Mouse (Mus musculus): Measurements from ENCODE around the gene Pigs. TPM values are rescaled to one million over a fixed set of nuclear protein-coding genes. Genes with fewer than 3 reads are reported as not detected.
A peak's percentile ranks its signal among the peaks of the same experiment; 100 is the strongest.

Gene Pigs
- polyA plus RNA-seq, 1 experiment, result 69.1 TPM

- no peaks in the 10 kb centered on the region; the same call in 1 of the 2 replicates for H3K4me1 ChIP-seq (ENCODE audit: control insufficient read depth, insufficient read depth, low read length)
Observed at GRCm38 (mm10) chr11:78346326-78347069, 18.3 kb downstream of the Pigs start.

GRCm38 (mm10) chr11:78347070-78347754, 19.0 kb downstream of the Pigs start:
- no peak overlapping the region for H3K27ac ChIP-seq (ENCODE audit: insufficient read depth, low read depth, low read length)
- no peak overlapping the region for H3K4me3 ChIP-seq (ENCODE audit: insufficient read depth, low read depth, low read length)
- H3K27me3 ChIP-seq (replicated peaks; ENCODE audit: control insufficient read depth, insufficient read depth, low read length), result no peaks in the 10 kb centered on the region
- TF ChIP-seq CTCF (conservative IDR thresholded peaks at IDR 0.05; ENCODE audit: insufficient read depth, insufficient read length, low read depth, low read length) (peak; percentile 88), POLR2A (IDR thresholded peaks at IDR 0.05; ENCODE audit: low read depth, low read length) (no peak)
- 88% methylated on average over 10 of the region's 10 CpGs for WGBS
- peak; percentile 72 for DNase-seq
- no peaks in the 10 kb centered on the region; the same call in 1 of the 2 replicates for H3K4me1 ChIP-seq (ENCODE audit: control insufficient read depth, insufficient read depth, low read length)
- H3K36me3 ChIP-seq (ENCODE audit: control insufficient read depth, insufficient read depth, low read length), result no peaks in the 10 kb centered on the region

More at GRCm38 (mm10) chr11:78346326-78347069, 18.3 kb downstream of the Pigs start:
- no peak for DNase-seq
- H3K4me3 ChIP-seq (ENCODE audit: insufficient read depth, low read depth, low read length), result no peak overlapping the region
- no peaks in the 10 kb centered on the region for H3K36me3 ChIP-seq (ENCODE audit: control insufficient read depth, insufficient read depth, low read length)
- no peaks in the 10 kb centered on the region for H3K27me3 ChIP-seq (replicated peaks; ENCODE audit: control insufficient read depth, insufficient read depth, low read length)
- H3K27ac ChIP-seq (ENCODE audit: insufficient read depth, low read depth, low read length), result no peak overlapping the region
- TF ChIP-seq POLR2A (IDR thresholded peaks at IDR 0.05; ENCODE audit: low read depth, low read length), result no peak
- TF ChIP-seq CTCF (conservative IDR thresholded peaks at IDR 0.05; ENCODE audit: insufficient read depth, insufficient read length, low read depth, low read length), result no peak
- WGBS, result 83% methylated on average over 6 of the region's 6 CpGs

- 87% methylated on average over 9 of the region's 9 CpGs for WGBS
- Histone ChIP-seq H3K27me3 (replicated peaks; ENCODE audit: control insufficient read depth, insufficient read depth, low read length) (no peaks in the 10 kb centered on the region), H3K36me3 (ENCODE audit: control insufficient read depth, insufficient read depth, low read length) (no peaks in the 10 kb centered on the region), H3K27ac (ENCODE audit: insufficient read depth, low read depth, low read length) (no peak overlapping the region), H3K4me3 (ENCODE audit: insufficient read depth, low read depth, low read length) (no peak overlapping the region), H3K4me1 (ENCODE audit: control insufficient read depth, insufficient read depth, low read length) (no peaks in the 10 kb centered on the region; the same call in 1 of the 2 replicates)
- no peak for TF ChIP-seq CTCF (conservative IDR thresholded peaks at IDR 0.05; ENCODE audit: insufficient read depth, insufficient read length, low read depth, low read length)
- TF ChIP-seq POLR2A (IDR thresholded peaks at IDR 0.05; ENCODE audit: low read depth, low read length), result no peak
- no peak for DNase-seq
Observed at GRCm38 (mm10) chr11:78347908-78348307, 19.7 kb downstream of the Pigs start.

DNA sequence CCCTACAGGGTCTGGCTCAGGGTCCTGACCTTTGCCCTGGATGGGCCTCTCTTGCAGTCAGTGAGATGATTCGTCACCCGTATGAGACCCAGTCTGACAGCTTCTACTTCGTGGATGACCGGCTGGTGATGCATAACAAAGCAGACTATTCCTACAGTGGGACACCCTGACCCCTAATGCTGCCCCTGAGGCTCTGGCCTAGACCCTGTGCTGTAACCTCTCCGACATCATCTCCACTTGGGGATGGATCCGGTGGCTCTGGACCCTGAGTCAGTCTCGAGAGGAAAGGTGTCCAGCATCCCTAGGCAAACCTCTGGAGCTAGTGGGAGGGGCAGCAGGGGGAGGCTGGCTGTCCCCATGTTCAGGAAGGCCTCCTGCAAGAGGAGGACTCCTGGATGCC, 20.3 kb downstream of the Pigs start:
- no peaks in the 10 kb centered on the region; the same call in 1 of the 2 replicates for H3K4me1 ChIP-seq (ENCODE audit: control insufficient read depth, insufficient read depth, low read length)
- no peak for TF ChIP-seq CTCF (conservative IDR thresholded peaks at IDR 0.05; ENCODE audit: insufficient read depth, insufficient read length, low read depth, low read length)
- TF ChIP-seq POLR2A (IDR thresholded peaks at IDR 0.05; ENCODE audit: low read depth, low read length), result no peak
- no peak overlapping the region for H3K27ac ChIP-seq (ENCODE audit: insufficient read depth, low read depth, low read length)
- no peaks in the 10 kb centered on the region for H3K27me3 ChIP-seq (replicated peaks; ENCODE audit: control insufficient read depth, insufficient read depth, low read length)
- 76% methylated on average over 7 of the region's 7 CpGs for WGBS
- H3K36me3 ChIP-seq (ENCODE audit: control insufficient read depth, insufficient read depth, low read length), result no peaks in the 10 kb centered on the region
- DNase-seq, result no peak
- no peak overlapping the region for H3K4me3 ChIP-seq (ENCODE audit: insufficient read depth, low read depth, low read length)

DNA sequence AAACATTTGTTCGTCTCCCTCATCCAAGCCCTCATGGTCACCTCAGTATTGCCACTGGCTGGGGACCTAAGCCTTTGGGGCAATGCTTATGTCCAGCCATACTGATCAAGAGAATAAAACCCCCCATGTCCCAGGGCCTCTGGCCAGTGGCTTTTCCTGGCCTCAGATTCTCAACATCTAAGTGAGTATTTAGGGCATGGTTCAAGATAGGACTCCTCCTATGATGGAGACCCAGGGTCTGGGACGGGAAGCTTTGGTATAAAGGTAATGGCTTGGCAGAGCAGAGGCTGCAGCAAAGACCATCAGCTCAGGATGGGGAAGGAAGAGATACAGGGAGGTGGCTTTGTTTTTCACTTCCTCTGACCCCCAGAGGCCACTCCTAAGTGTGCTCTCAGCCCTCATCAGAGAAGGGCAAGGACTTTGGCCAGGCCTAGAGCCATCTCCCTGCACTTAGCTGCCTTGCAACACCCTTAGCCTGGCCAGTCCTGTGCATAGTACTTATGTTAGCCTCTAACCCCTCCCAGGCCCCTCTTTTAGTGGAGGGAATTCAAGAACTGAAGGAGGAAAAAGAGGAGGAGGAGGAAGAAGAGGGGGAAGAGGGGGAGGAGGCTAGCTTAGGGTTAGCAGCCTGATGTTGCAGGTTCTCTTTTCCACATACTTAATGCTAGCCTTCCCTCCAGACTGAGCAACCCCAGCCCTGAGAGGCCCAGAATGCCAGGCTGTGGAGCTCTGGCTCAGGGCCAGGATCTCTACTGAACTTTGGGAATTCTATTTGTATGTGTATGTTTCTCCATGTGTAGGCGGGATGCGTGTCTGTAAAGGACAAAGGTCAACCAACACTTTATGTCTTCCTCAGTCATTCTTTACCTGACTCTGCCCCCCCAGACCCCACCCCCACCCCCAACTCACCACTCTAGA, 21.5 kb downstream of the Pigs start:
- Histone ChIP-seq H3K27me3 (replicated peaks; ENCODE audit: control insufficient read depth, insufficient read depth, low read length) (no peaks in the 10 kb centered on the region), H3K36me3 (ENCODE audit: control insufficient read depth, insufficient read depth, low read length) (no peaks in the 10 kb centered on the region), H3K4me1 (ENCODE audit: control insufficient read depth, insufficient read depth, low read length) (no peaks in the 10 kb centered on the region), H3K4me3 (ENCODE audit: insufficient read depth, low read depth, low read length) (no peak overlapping the region), H3K27ac (ENCODE audit: insufficient read depth, low read depth, low read length) (no peak overlapping the region)
- 68% methylated on average over 4 of the region's 4 CpGs for WGBS
- no peak for DNase-seq
- no peak for TF ChIP-seq CTCF (conservative IDR thresholded peaks at IDR 0.05; ENCODE audit: insufficient read depth, insufficient read length, low read depth, low read length)
- TF ChIP-seq POLR2A (IDR thresholded peaks at IDR 0.05; ENCODE audit: low read depth, low read length), result no peak

- Histone ChIP-seq H3K4me3 (ENCODE audit: insufficient read depth, low read depth, low read length) (no peak overlapping the region), H3K36me3 (ENCODE audit: control insufficient read depth, insufficient read depth, low read length) (no peaks in the 10 kb centered on the region), H3K27me3 (replicated peaks; ENCODE audit: control insufficient read depth, insufficient read depth, low read length) (no peaks in the 10 kb centered on the region), H3K4me1 (ENCODE audit: control insufficient read depth, insufficient read depth, low read length) (no peaks in the 10 kb centered on the region), H3K27ac (ENCODE audit: insufficient read depth, low read depth, low read length) (no peak overlapping the region)
- 71% methylated on average over 1 of the region's 1 CpGs for WGBS
- TF ChIP-seq POLR2A (IDR thresholded peaks at IDR 0.05; ENCODE audit: low read depth, low read length) (no peak), CTCF (conservative IDR thresholded peaks at IDR 0.05; ENCODE audit: insufficient read depth, insufficient read length, low read depth, low read length) (no peak)
- no peak for DNase-seq
Observed at GRCm38 (mm10) chr11:78353081-78353480, 24.9 kb downstream of the Pigs start.
